Mouse (Mus musculus) liver, adult 2 months (tissue): ENCODE measurements around the gene Tarsl2. TPM values are rescaled to one million over a fixed set of nuclear protein-coding genes. Genes with fewer than 3 reads are reported as not detected.
A peak's percentile ranks its signal among the peaks of the same experiment; 100 is the strongest.

Experiments
- DNase-seq: peaks from one replicate; pipeline ENCODE4 v3.0.0-alpha.2; 2011; ENCODE audit warnings: low read depth, low spot score; ENCODE audit errors: extremely low read depth
- H3K27ac ChIP-seq: fragments of 200-500 bp; replicated peaks from 2 replicates; pipeline ENCODE4 v1.5.1; 2012; ENCODE audit warnings: low read depth, mild to moderate bottlenecking, control low read depth, inconsistent platforms, low read length; ENCODE audit not compliant: insufficient read depth
- H3K27me3 ChIP-seq: fragments of 200-500 bp; 2 replicates; pipeline ENCODE4 v1.6.1; 2012; ENCODE audit warnings: mild to moderate bottlenecking, moderate library complexity, low read length, inconsistent platforms; ENCODE audit not compliant: control insufficient read depth, insufficient read depth
- H3K36me3 ChIP-seq: fragments of 200-500 bp; 2 replicates; pipeline ENCODE4 v1.6.1; 2012; ENCODE audit warnings: low read length, inconsistent platforms; ENCODE audit not compliant: control insufficient read depth, insufficient read depth
- H3K4me1 ChIP-seq: fragments of 200-500 bp; 2 replicates; pipeline ENCODE4 v1.6.1; 2011; ENCODE audit warnings: low read length; ENCODE audit not compliant: control insufficient read depth, insufficient read depth
- H3K4me3 ChIP-seq: fragments of 200-500 bp; 2 replicates; pipeline ENCODE4 v1.5.1; 2011; ENCODE audit warnings: low read depth, mild to moderate bottlenecking, control low read depth, low read length, moderate library complexity; ENCODE audit not compliant: insufficient read depth
- H3K79me2 ChIP-seq: fragments of 200-500 bp; 2 replicates; pipeline ENCODE4 v1.6.1; 2012; ENCODE audit warnings: inconsistent platforms, mild to moderate bottlenecking, low read length, moderate library complexity; ENCODE audit not compliant: control insufficient read depth, insufficient read depth
- H3K9ac ChIP-seq: fragments of 200-500 bp; 2 replicates; pipeline ENCODE4 v1.6.1; 2012; ENCODE audit warnings: low read depth, mild to moderate bottlenecking, control low read depth, inconsistent platforms, low read length
- CTCF ChIP-seq: fragments of 200-500 bp; IDR thresholded peaks from 2 replicates; pipeline ENCODE4 v1.5.1; 2011; ENCODE audit warnings: low read depth, low read length, control low read depth
- POLR2A ChIP-seq: fragments of 200-500 bp; IDR thresholded peaks from 2 replicates; pipeline ENCODE4 v1.6.1; 2011; ENCODE audit warnings: low read length, control low read depth; ENCODE audit not compliant: insufficient read depth; ENCODE audit errors: extremely low read depth
- WGBS: fragments of 180-500 bp; shearing (Covaris S2); methylation state at CpG from one replicate; pipeline ENCODE4 v1.1.7; 2018; 5-methylcytosine and 5-hydroxymethylcytosine counted together
- polyA plus RNA-seq: library from polyadenylated mRNA; depleted of rRNA; stranded (reverse); fragments of >200 nt; gene quantifications from 2 replicates; pipeline ENCODE4 v1.2.3, GENCODE M21; 2012
- total RNA-seq: library from RNA; depleted of rRNA; stranded (reverse); fragments of >200 nt; gene quantifications from 2 replicates; pipeline ENCODE4 v1.2.3, GENCODE M21; 2014

Tarsl2 gene
- total and polyA plus RNA-seq, 2 experiments, result 3.6 to 10.1 TPM

GRCm38 (mm10) chr7:65696450-65696849, 51.8 kb downstream of the Tarsl2 start:
- no peak overlapping the region for H3K27ac ChIP-seq
- no peaks in the 10 kb centered on the region for H3K79me2 ChIP-seq
- no peak overlapping the region for H3K4me3 ChIP-seq
- TF ChIP-seq CTCF, result 0 out of 2 replicates have a peak, but pooled peaks have one; percentile 9
- no peak for TF ChIP-seq POLR2A
- WGBS, result 43% methylated on average over 2 of the region's 2 CpGs
- peak; percentile 21 for DNase-seq
- no peak overlapping the region for H3K9ac ChIP-seq
- H3K36me3 ChIP-seq, result peaks cover 23% of the 10 kb centered on the region; the same call in 1 of the 2 replicates
- H3K27me3 ChIP-seq, result no peaks in the 10 kb centered on the region
- H3K4me1 ChIP-seq, result 0 out of 2 replicates have a peak, but pooled peaks cover 3% of the 10 kb centered on the region

GRCm38 (mm10) chr7:65702076-65702475, 57.4 kb downstream of the Tarsl2 start:
- Histone ChIP-seq H3K27me3 (no peaks in the 10 kb centered on the region), H3K36me3 (peaks cover 23% of the 10 kb centered on the region; the same call in 1 of the 2 replicates), H3K9ac (no peak overlapping the region), H3K4me1 (no peaks in the 10 kb centered on the region; the same call in 1 of the 2 replicates), H3K27ac (no peak overlapping the region), H3K4me3 (no peak overlapping the region), H3K79me2 (no peaks in the 10 kb centered on the region)
- DNase-seq, result no peak
- no peak for TF ChIP-seq POLR2A
- TF ChIP-seq CTCF, result no peak
- 94% methylated on average over 7 of the region's 7 CpGs for WGBS

DNA sequence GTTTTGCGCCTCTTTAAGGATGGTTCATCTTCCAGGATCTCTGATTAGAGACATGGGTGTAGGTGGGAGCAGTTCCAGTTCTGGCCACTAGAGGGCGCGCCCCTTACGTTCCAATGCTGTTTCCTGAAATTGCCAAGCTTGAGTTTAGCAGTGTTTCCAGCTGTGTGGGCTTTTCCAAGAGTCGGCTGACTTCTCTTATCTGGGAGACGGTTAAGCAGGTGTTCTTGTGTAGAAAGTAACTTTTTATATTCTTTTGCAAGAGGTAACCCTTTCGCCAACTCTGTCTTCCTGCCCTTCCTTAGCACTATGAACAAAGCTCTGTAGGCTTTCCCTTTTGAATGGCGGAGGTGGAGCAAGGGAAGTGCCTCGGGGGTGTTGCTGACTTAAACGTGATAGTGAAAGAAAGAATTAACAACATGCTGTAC, 60.1 kb downstream of the Tarsl2 start:
- no peak for TF ChIP-seq POLR2A
- peak; percentile 90 for TF ChIP-seq CTCF
- no peaks in the 10 kb centered on the region for H3K79me2 ChIP-seq
- no peak overlapping the region for H3K27ac ChIP-seq
- peak; percentile 59 for DNase-seq
- peak overlapping the region; percentile 37 for H3K4me3 ChIP-seq
- no peaks in the 10 kb centered on the region; the same call in 1 of the 2 replicates for H3K4me1 ChIP-seq
- no peaks in the 10 kb centered on the region for H3K27me3 ChIP-seq
- WGBS, result 12% methylated on average over 10 of the region's 10 CpGs
- 0 out of 2 replicates have a peak overlapping the region, but pooled peaks have one; percentile 10 for H3K9ac ChIP-seq
- H3K36me3 ChIP-seq, result peaks cover 9% of the 10 kb centered on the region; the same call in 1 of the 2 replicates

GRCm38 (mm10) chr7:65708506-65708905, 63.8 kb downstream of the Tarsl2 start:
- 100% methylated on average over 1 of the region's 1 CpGs for WGBS
- Histone ChIP-seq H3K9ac (no peak overlapping the region), H3K27ac (no peak overlapping the region), H3K79me2 (no peaks in the 10 kb centered on the region), H3K4me1 (no peaks in the 10 kb centered on the region; the same call in 1 of the 2 replicates), H3K27me3 (no peaks in the 10 kb centered on the region), H3K4me3 (no peak overlapping the region), H3K36me3 (no peaks in the 10 kb centered on the region)
- TF ChIP-seq POLR2A (no peak), CTCF (no peak)
- DNase-seq, result no peak

DNA sequence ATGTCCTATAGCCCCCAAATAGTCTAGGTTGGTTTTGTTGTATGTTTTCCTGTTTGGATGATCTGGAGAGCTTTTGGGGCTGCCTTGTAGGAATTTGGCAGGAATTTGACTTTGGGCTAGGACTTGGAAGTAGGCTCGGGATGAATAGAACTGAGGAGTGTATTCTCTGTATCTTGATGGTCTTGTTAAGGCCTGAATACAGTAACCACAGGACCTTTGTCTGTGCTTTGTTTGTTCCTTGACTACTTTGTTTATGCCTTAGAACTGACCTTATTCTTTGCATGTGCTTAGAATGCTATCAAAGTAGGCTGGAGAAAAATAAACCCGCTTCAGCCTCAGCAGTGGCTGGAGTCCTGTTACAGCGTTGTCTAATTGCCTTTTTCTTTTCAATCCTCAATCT, 65.6 kb downstream of the Tarsl2 start:
- Histone ChIP-seq H3K36me3 (no peaks in the 10 kb centered on the region), H3K4me3 (no peak overlapping the region), H3K4me1 (no peaks in the 10 kb centered on the region), H3K79me2 (no peaks in the 10 kb centered on the region), H3K9ac (no peak overlapping the region), H3K27ac (no peak overlapping the region), H3K27me3 (no peaks in the 10 kb centered on the region)
- 99% methylated on average over 3 of the region's 3 CpGs for WGBS
- DNase-seq, result no peak
- TF ChIP-seq CTCF (no peak), POLR2A (no peak)

DNA sequence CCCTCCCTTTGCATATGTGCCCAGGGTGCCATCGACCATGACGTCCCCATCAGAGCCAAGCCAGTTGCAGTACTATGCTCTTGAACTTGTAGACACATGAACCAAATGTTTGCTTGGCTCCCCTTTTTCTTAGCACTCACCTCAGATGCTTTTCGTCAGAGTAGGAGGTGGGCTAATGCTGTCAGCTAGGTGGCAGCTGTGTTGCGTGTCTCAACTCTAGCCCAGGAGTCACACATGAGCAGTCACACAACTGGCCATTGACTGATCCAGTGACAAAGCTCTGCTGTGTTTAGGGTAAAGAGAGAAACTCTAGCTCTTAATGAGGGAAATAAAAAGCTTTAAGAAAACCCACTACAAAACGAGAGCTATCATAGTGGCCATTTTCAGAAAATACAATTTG, 69.1 kb downstream of the Tarsl2 start:
- Histone ChIP-seq H3K9ac (no peak overlapping the region), H3K79me2 (no peaks in the 10 kb centered on the region), H3K27me3 (no peaks in the 10 kb centered on the region), H3K36me3 (no peaks in the 10 kb centered on the region), H3K27ac (no peak overlapping the region), H3K4me1 (no peaks in the 10 kb centered on the region), H3K4me3 (no peak overlapping the region)
- TF ChIP-seq CTCF (no peak), POLR2A (no peak)
- WGBS, result 65% methylated on average over 5 of the region's 5 CpGs
- no peak for DNase-seq
